In genomic region chr3:40500157-40500808, GRCm38 (mm10) we compare ENCODE assay signal across 25 mouse cellular contexts. TPM values are rescaled to one million over a fixed set of nuclear protein-coding genes. Genes with fewer than 3 reads are reported as not detected.
DNase-seq lines count a peak whose midpoint lies in the region; ATAC-seq and TF ChIP-seq lines count a peak whose summit lies in the region.
"Had no signal": no experiment of that assay in that cellular context is flagged by ENCODE, and none has a peak within 500 bp of the region (broad histone marks: within the 10 kb centered on the region; RNA-seq: fewer than 3 reads in every experiment).

No protein-coding gene starts in this region.

- H3K79me2 ChIP-seq in MEL (ENCODE audit: control insufficient read depth, insufficient read depth, low read length, poor library complexity) (no peaks in the 10 kb centered on the region), macrophage (ENCODE audit: inconsistent target) (no peaks in the 10 kb centered on the region)

- H3K27me3 ChIP-seq in liver, postnatal 0 days (ENCODE audit: insufficient read depth, low read length) = no peaks in the 10 kb centered on the region
- no peaks in the 10 kb centered on the region for H3K27me3 ChIP-seq in liver, embryonic 11.5 days (replicated peaks; ENCODE audit: control insufficient read depth, insufficient read depth, low read length)
- H3K27me3 ChIP-seq in MEL (ENCODE audit: control insufficient read depth in 1 of 2, insufficient read depth in 2 of 2, low read length in 2 of 2) = no peaks in the 10 kb centered on the region
- H3K27me3 ChIP-seq: forebrain, embryonic 15.5 days; heart, embryonic 12.5 days; hindbrain, embryonic 12.5 days; limb, embryonic 15.5 days; lung, embryonic 15.5 days had no signal

- TF ChIP-seq EP300 in liver, postnatal 0 days (IDR thresholded peaks at IDR 0.05; ENCODE audit: low read depth) = no peak
- TF ChIP-seq EP300 in MEL (IDR thresholded peaks at IDR 0.05; ENCODE audit: low read depth in 1 of 2, low read length in 2 of 2) = no peak

- no peak overlapping the region for H3K9ac ChIP-seq in liver, postnatal 0 days (replicated peaks)
- H3K9ac ChIP-seq in liver, embryonic 11.5 days (ENCODE audit: low read depth, low read length) = no peak overlapping the region
- H3K9ac ChIP-seq in MEL (ENCODE audit: control insufficient read depth, low read depth, low read length, poor library complexity, severe bottlenecking) = no peak overlapping the region
- H3K9ac ChIP-seq: forebrain, embryonic 15.5 days; heart, embryonic 12.5 days; hindbrain, embryonic 12.5 days; limb, embryonic 15.5 days; lung, embryonic 15.5 days had no signal

- no peak for TF ChIP-seq CTCF in liver, postnatal 0 days (IDR thresholded peaks at IDR 0.05; ENCODE audit: low read depth)
- no peak for TF ChIP-seq CTCF in MEL (IDR thresholded peaks at IDR 0.05 in 2 of 3, conservative IDR thresholded peaks at IDR 0.05 in 1 of 3; ENCODE audit: control insufficient read depth in 1 of 3, insufficient read depth in 1 of 3, low read depth in 2 of 3, low read length in 3 of 3, poor library complexity in 1 of 3, severe bottlenecking in 1 of 3)

- H3K9me3 ChIP-seq in liver, postnatal 0 days (ENCODE audit: low read length) = no peaks in the 10 kb centered on the region
- H3K9me3 ChIP-seq in liver, embryonic 11.5 days (ENCODE audit: control insufficient read depth, low read length) = no peaks in the 10 kb centered on the region
- H3K9me3 ChIP-seq in MEL (replicated peaks; ENCODE audit: insufficient read depth, low read length) = no peaks in the 10 kb centered on the region
- H3K9me3 ChIP-seq: forebrain, embryonic 15.5 days; hindbrain, embryonic 12.5 days; limb, embryonic 15.5 days; lung, embryonic 15.5 days; midbrain, embryonic 10.5 days had no signal

- H3K27ac ChIP-seq in liver, postnatal 0 days (ENCODE audit: low read depth) = no peak overlapping the region
- H3K27ac ChIP-seq in liver, embryonic 11.5 days (ENCODE audit: low read depth, low read length) = no peak overlapping the region
- no peak overlapping the region for H3K27ac ChIP-seq in MEL (ENCODE audit: control insufficient read depth, low read depth, low read length)
- peak overlapping the region; percentile 44 for H3K27ac ChIP-seq in macrophage
- H3K27ac ChIP-seq: forebrain, embryonic 15.5 days; hindbrain, embryonic 12.5 days; left cerebral cortex, adult 2 months; limb, embryonic 15.5 days; lung, embryonic 15.5 days; midbrain, embryonic 10.5 days had no signal

- WGBS in liver, postnatal 0 days (ENCODE audit: insufficient replicate concordance) = 69% methylated on average over 8 of the region's 8 CpGs
- 76% methylated on average over 8 of the region's 8 CpGs for WGBS in liver, embryonic 11.5 days
- 57% methylated on average over 8 of the region's 8 CpGs for WGBS in macrophage (ENCODE audit: missing documents)

- no peaks in the 10 kb centered on the region for H3K36me3 ChIP-seq in liver, postnatal 0 days (replicated peaks; ENCODE audit: insufficient read depth, low read length)
- no peaks in the 10 kb centered on the region for H3K36me3 ChIP-seq in liver, embryonic 11.5 days (ENCODE audit: control insufficient read depth, insufficient read depth, low read length)
- peaks cover 0 to 5% of the 10 kb centered on the region in 2 experiments; a peak in 2 of 4 replicates for H3K36me3 ChIP-seq in MEL (ENCODE audit: control insufficient read depth in 1 of 2, insufficient read depth in 2 of 2, low read length in 2 of 2)
- no peaks in the 10 kb centered on the region for H3K36me3 ChIP-seq in macrophage (ENCODE audit: inconsistent target)
- H3K36me3 ChIP-seq: forebrain, embryonic 15.5 days; heart, embryonic 12.5 days; hindbrain, embryonic 12.5 days; limb, embryonic 15.5 days; lung, embryonic 15.5 days; midbrain, embryonic 10.5 days had no signal

- H3K4me3 ChIP-seq in liver, postnatal 0 days (ENCODE audit: low read depth, low read length) = no peak overlapping the region
- no peak overlapping the region for H3K4me3 ChIP-seq in liver, embryonic 11.5 days (ENCODE audit: low read depth, low read length)
- H3K4me3 ChIP-seq in MEL (ENCODE audit: control insufficient read depth in 1 of 2, insufficient read depth in 1 of 2, low read depth in 2 of 2, low read length in 2 of 2) = no peak overlapping the region
- H3K4me3 ChIP-seq in macrophage (ENCODE audit: inconsistent target) = no peak overlapping the region
- H3K4me3 ChIP-seq: forebrain, embryonic 15.5 days; heart, embryonic 12.5 days; hindbrain, embryonic 12.5 days; left cerebral cortex, adult 2 months; limb, embryonic 15.5 days; lung, embryonic 15.5 days; midbrain, embryonic 10.5 days had no signal

- H3K4me2 ChIP-seq in liver, postnatal 0 days (ENCODE audit: low read depth, low read length) = no peak overlapping the region
- H3K4me2 ChIP-seq in liver, embryonic 11.5 days = no peak overlapping the region
- H3K4me2 ChIP-seq: forebrain, embryonic 15.5 days; heart, embryonic 12.5 days; hindbrain, embryonic 12.5 days; limb, embryonic 15.5 days; lung, embryonic 15.5 days had no signal

- no peak for TF ChIP-seq RAD21 in MEL (IDR thresholded peaks at IDR 0.05; ENCODE audit: low read depth, low read length)

- no peak for DNase-seq in liver, postnatal 0 days
- DNase-seq in liver, embryonic 11.5 days (ENCODE audit: low spot score) = no peak
- peak; percentile 31 for DNase-seq in MEL (ENCODE audit: low read depth, low spot score)
- DNase-seq in right cerebral cortex, adult 18-20 months = no peak
- DNase-seq: adrenal gland, adult 8-10 months; cerebellum, adult 8-10 months; cerebellum, postnatal 36 days; heart, postnatal 10 days; kidney, adult 18-20 months; kidney, postnatal 4 days; left cerebral cortex, postnatal 4 days; right cerebral cortex, postnatal 25 days; spleen, adult 18-20 months had no signal

- no peaks in the 10 kb centered on the region for H3K4me1 ChIP-seq in liver, postnatal 0 days (ENCODE audit: insufficient read depth)
- H3K4me1 ChIP-seq in liver, embryonic 11.5 days (replicated peaks; ENCODE audit: control insufficient read depth, insufficient read depth, low read length) = no peaks in the 10 kb centered on the region
- peaks cover 0 to 14% of the 10 kb centered on the region in 2 experiments; a peak in 3 of 4 replicates for H3K4me1 ChIP-seq in MEL (ENCODE audit: control insufficient read depth in 1 of 2, insufficient read depth in 2 of 2, low read length in 2 of 2)
- H3K4me1 ChIP-seq: forebrain, embryonic 15.5 days; heart, embryonic 12.5 days; hindbrain, embryonic 12.5 days; lung, embryonic 15.5 days; midbrain, embryonic 10.5 days had no signal

- peak; percentile 59 for ATAC-seq in liver, postnatal 0 days
- ATAC-seq in liver, embryonic 11.5 days (replicated peaks; ENCODE audit: low FRiP score) = no peak
- peak; percentile 88 for ATAC-seq in neutrophil, adult 5-6 weeks (ENCODE audit: extremely low read depth, insufficient number of reproducible peaks, low FRiP score, poor library complexity, severe bottlenecking)
- no peak for ATAC-seq in inflammation-experienced regulatory T-cells, adult 6 months
- ATAC-seq: activated CD4-positive, CD25-positive, alpha-beta regulatory T cell, adult 4 months; forebrain, embryonic 15.5 days; midbrain, embryonic 16.5 days had no signal

- no peak for TF ChIP-seq POLR2A in MEL (IDR thresholded peaks at IDR 0.05; ENCODE audit: control insufficient read depth in 1 of 2, insufficient read depth in 1 of 2, low read depth in 1 of 2, low read length in 2 of 2, poor library complexity in 1 of 2)

TF ChIP-seq in MEL, 35 proteins besides CTCF, POLR2A, EP300 and RAD21:
- no peak for TF ChIP-seq TAL1 (IDR thresholded peaks at IDR 0.05; ENCODE audit: low read length)
- TF ChIP-seq CHD1 (IDR thresholded peaks at IDR 0.05; ENCODE audit: low read depth, low read length) = no peak
- TF ChIP-seq GATA1 (IDR thresholded peaks at IDR 0.05; ENCODE audit: low read depth, low read length) = no peak
- TF ChIP-seq ETS1 (IDR thresholded peaks at IDR 0.05; ENCODE audit: low read depth, low read length) = 0 out of 2 replicates have a peak, but pooled peaks have one; percentile 13
- no peak for TF ChIP-seq UBTF (IDR thresholded peaks at IDR 0.05; ENCODE audit: borderline replicate concordance, insufficient read depth, low read depth, low read length)

RNA-seq across cellular contexts. Expression of gene Intu, which starts 30.8 kb away (rescaled TPM):
- 0.53 and 0.60 TPM in 2 replicates for polyA plus RNA-seq in liver, postnatal 0 days (2015; fragmentation: Nextera tagmentation; extraction: Ambion mirVana)
- polyA plus RNA-seq in liver, embryonic 11.5 days (2014; fragmentation: Nextera tagmentation; extraction: Ambion mirVana) = 3.1 and 3.6 TPM in 2 replicates
- total RNA-seq in MEL (2012; rRNA removed) = 10.9 and 12.3 TPM in 2 replicates
- 1 to 10 TPM in 1 of 2 experiments, not detected in 1; 9.7 TPM for polyA plus RNA-seq in MEL (2012; ENCODE audit: insufficient read depth in 1 of 2, insufficient read length in 2 of 2, low read depth in 1 of 2, low replicate concordance in 2 of 2, missing spikeins in 1 of 2)
- total RNA-seq in macrophage (2018; cell fraction: chromatin; rRNA removed) = 10 to 100 TPM in 10 of 26 experiments, 1 to 10 TPM in 16; 3.0 to 15.7 (median 9.6) TPM
- 1 to 10 TPM; 1.9 to 3.5 (median 2.8) TPM for total RNA-seq in macrophage (2018; cell fraction: cytosol; rRNA removed)
- 10 to 100 TPM in 2 of 26 experiments, 1 to 10 TPM in 24; 2.8 to 14.9 (median 6.9) TPM for total RNA-seq in macrophage (2018; cell fraction: nucleus; rRNA removed)
- polyA plus RNA-seq in macrophage (2018) = 1.0 to 2.0 TPM (median 1.8 TPM) in 3 replicates
- 1.7 and 3.1 TPM in 2 replicates for total RNA-seq in neutrophil, adult 5-6 weeks (2017)
- polyA plus RNA-seq in inflammation-experienced regulatory T-cells, adult 6 months (2017; shearing (Covaris generic)) = under 1 TPM; 0.10 to 0.34 (median 0.34) TPM

Comparison
In these comparisons a context has a peak if more than half of its experiments do, and no peak if none do; other contexts are left out.
1. ATAC-seq: peak in liver, postnatal 0 days (single experiment) and neutrophil, adult 5-6 weeks (single experiment); none in liver, embryonic 11.5 days (single experiment) and inflammation-experienced regulatory T-cells, adult 6 months (single experiment).